Mouse (Mus musculus): ENCODE data around the gene Cdyl2.

DNA sequence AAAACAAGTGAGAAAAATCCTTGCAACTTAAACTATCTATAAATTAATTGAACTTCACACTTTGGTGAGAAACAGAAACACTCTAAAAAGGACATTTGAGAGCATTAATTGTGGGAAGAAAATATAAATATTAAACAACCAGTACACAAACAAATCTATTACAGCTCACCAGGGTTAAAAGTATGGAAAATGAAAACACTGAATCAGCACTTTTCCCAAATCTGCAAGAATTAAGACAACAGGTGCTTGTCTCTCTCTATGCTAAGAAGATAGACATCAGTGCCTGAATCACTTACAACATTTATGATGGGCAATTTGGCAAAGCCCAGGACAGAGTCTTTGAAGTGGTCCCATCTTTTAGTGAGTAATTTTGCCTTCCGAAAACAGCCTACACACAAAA lies 56.6 kb downstream of the Cdyl2 start:
- TF ChIP-seq CTCF (IDR thresholded peaks at IDR 0.05; ENCODE audit: borderline replicate concordance, insufficient read depth, low read depth, low read length) (no peak), POLR2A (IDR thresholded peaks at IDR 0.05; ENCODE audit: borderline replicate concordance, insufficient read depth, low read length) (no peak)

Measured in cerebellum, adult 2 months (tissue).